Mouse (Mus musculus) small intestine, adult 2 months (tissue): Measurements from ENCODE around the gene Hspb7. TPM values are rescaled to one million over a fixed set of nuclear protein-coding genes. Genes with fewer than 3 reads are reported as not detected.
A peak's percentile ranks its signal among the peaks of the same experiment; 100 is the strongest.

Experiments
- H3K27ac ChIP-seq: fragments of 200-500 bp; 2 replicates; pipeline ENCODE4 v1.5.1; 2012; ENCODE audit warnings: low read depth, low read length, control low read depth, inconsistent platforms; ENCODE audit not compliant: insufficient read depth
- H3K27me3 ChIP-seq: fragments of 200-500 bp; 2 replicates; pipeline ENCODE4 v1.6.1; 2012; ENCODE audit warnings: mild to moderate bottlenecking, moderate library complexity, low read length, inconsistent platforms; ENCODE audit not compliant: control insufficient read depth, insufficient read depth
- H3K36me3 ChIP-seq: fragments of 200-500 bp; 2 replicates; pipeline ENCODE4 v1.6.1; 2012; ENCODE audit warnings: mild to moderate bottlenecking, low read length, control low read depth, inconsistent platforms; ENCODE audit not compliant: control insufficient read depth, insufficient read depth
- H3K4me1 ChIP-seq: fragments of 200-500 bp; 2 replicates; pipeline ENCODE4 v1.6.1; 2012; ENCODE audit warnings: low read length, inconsistent platforms, mixed read lengths; ENCODE audit not compliant: control insufficient read depth, insufficient read depth, insufficient read length
- H3K4me3 ChIP-seq: fragments of 200-500 bp; 2 replicates; pipeline ENCODE4 v1.5.1; 2012; ENCODE audit warnings: low read depth, mild to moderate bottlenecking, control low read depth, inconsistent platforms, low read length, moderate library complexity
- CTCF ChIP-seq: fragments of 200-500 bp; IDR thresholded peaks from 2 replicates; pipeline ENCODE4 v1.5.1; 2012; ENCODE audit warnings: low read depth, mild to moderate bottlenecking, control low read depth, inconsistent platforms, low read length, moderate library complexity, mixed read lengths; ENCODE audit not compliant: insufficient replicate concordance, insufficient read length; ENCODE audit errors: extremely low read depth
- POLR2A ChIP-seq: fragments of 200-500 bp; IDR thresholded peaks from 2 replicates; pipeline ENCODE4 v1.6.1; 2012; ENCODE audit warnings: low read depth, mild to moderate bottlenecking, control low read depth, inconsistent platforms, low read length, moderate library complexity
- WGBS: fragments of 180-500 bp; shearing (Covaris S2); methylation state at CpG from one replicate; pipeline ENCODE4 v1.1.7; 2018; 5-methylcytosine and 5-hydroxymethylcytosine counted together
- polyA plus RNA-seq: library from polyadenylated mRNA; depleted of rRNA; stranded (reverse); fragments of >200 nt; gene quantifications from 2 replicates; pipeline ENCODE4 v1.2.3, GENCODE M21; 2012; rRNA removed

Hspb7 gene
- polyA plus RNA-seq, 1 experiment, result 4.7 TPM

- no peak overlapping the region for H3K4me3 ChIP-seq
- H3K27me3 ChIP-seq, result no peaks in the 10 kb centered on the region
- 65% methylated on average over 15 of the region's 15 CpGs for WGBS
- TF ChIP-seq CTCF (peak; percentile 10; the same call in 1 of the 2 replicates), POLR2A (no peak)
- H3K4me1 ChIP-seq, result 0 out of 2 replicates have a peak, but pooled peaks cover 2% of the 10 kb centered on the region
- H3K27ac ChIP-seq, result no peak overlapping the region
- peaks cover 92% of the 10 kb centered on the region for H3K36me3 ChIP-seq
Observed at GRCm38 (mm10) chr4:141466844-141467580, 46.4 kb downstream of the Hspb7 start.

DNA sequence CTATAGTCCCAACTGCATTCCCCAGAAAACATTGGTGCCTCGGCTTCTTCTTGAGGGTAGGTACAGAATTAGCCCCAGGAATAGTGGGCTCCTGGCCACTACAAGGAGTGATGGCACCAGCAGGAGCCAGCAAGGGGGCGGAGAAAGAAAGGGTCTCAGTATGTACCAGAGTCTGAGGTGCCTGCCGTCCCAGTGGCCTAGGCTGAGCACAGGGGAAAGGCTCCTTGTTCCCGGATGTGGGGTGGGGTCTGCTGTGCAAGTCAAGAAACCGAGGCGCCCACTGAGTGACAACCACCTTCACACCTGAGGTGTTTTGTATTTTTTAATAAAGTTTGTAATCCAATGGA, 47.0 kb downstream of the Hspb7 start:
- TF ChIP-seq POLR2A (no peak), CTCF (no peak)
- peaks cover 92% of the 10 kb centered on the region for H3K36me3 ChIP-seq
- 83% methylated on average over 6 of the region's 6 CpGs for WGBS

GRCm38 (mm10) chr4:141468576-141468975, 48.0 kb downstream of the Hspb7 start:
- peaks cover 93% of the 10 kb centered on the region for H3K36me3 ChIP-seq
- 36% methylated on average over 10 of the region's 10 CpGs for WGBS
- no peaks in the 10 kb centered on the region for H3K27me3 ChIP-seq
- H3K4me1 ChIP-seq, result no peaks in the 10 kb centered on the region
- H3K4me3 ChIP-seq, result no peak overlapping the region
- TF ChIP-seq CTCF, result no peak
- no peak for TF ChIP-seq POLR2A
- no peak overlapping the region for H3K27ac ChIP-seq

More for the DNA sequence above, 47.0 kb downstream of the Hspb7 start:
- 0 out of 2 replicates have a peak, but pooled peaks cover 2% of the 10 kb centered on the region for H3K4me1 ChIP-seq
- no peaks in the 10 kb centered on the region for H3K27me3 ChIP-seq
- no peak overlapping the region for H3K4me3 ChIP-seq
- no peak overlapping the region for H3K27ac ChIP-seq

DNA sequence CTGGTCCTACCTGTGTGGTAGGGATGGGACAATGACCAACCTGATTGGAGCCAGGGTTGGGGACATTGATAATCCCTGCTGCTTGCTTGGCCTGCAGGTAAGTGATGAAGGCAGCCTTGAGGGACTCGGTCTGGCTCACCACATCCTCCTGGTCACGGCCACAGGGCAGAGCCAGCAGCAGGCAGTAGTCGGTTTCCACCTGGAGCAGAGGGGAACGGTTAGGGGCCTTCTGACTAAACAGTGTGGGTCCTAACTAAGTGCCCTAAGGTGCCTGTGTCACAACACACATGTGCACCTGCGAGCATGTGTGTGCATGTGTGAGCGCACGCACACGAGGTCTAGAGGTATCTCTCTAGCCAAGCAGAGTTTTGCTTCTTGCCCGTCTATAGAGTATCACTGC, 48.8 kb downstream of the Hspb7 start:
- TF ChIP-seq POLR2A, result no peak
- TF ChIP-seq CTCF, result no peak
- H3K27ac ChIP-seq, result no peak overlapping the region
- H3K27me3 ChIP-seq, result no peaks in the 10 kb centered on the region
- no peaks in the 10 kb centered on the region for H3K4me1 ChIP-seq
- WGBS, result 92% methylated on average over 9 of the region's 9 CpGs
- no peak overlapping the region for H3K4me3 ChIP-seq
- H3K36me3 ChIP-seq, result peaks cover 92% of the 10 kb centered on the region

GRCm38 (mm10) chr4:141471491-141471890, 50.9 kb downstream of the Hspb7 start:
- Histone ChIP-seq H3K27me3 (no peaks in the 10 kb centered on the region), H3K36me3 (peaks cover 92% of the 10 kb centered on the region), H3K4me3 (no peak overlapping the region), H3K27ac (no peak overlapping the region), H3K4me1 (no peaks in the 10 kb centered on the region)
- TF ChIP-seq CTCF (no peak), POLR2A (no peak)
- 97% methylated on average over 16 of the region's 16 CpGs for WGBS

- Histone ChIP-seq H3K36me3 (peaks cover 92% of the 10 kb centered on the region), H3K27me3 (no peaks in the 10 kb centered on the region), H3K4me3 (no peak overlapping the region), H3K27ac (no peak overlapping the region), H3K4me1 (no peaks in the 10 kb centered on the region)
- TF ChIP-seq CTCF, result no peak
- TF ChIP-seq POLR2A, result no peak
- 92% methylated on average over 32 of the region's 32 CpGs for WGBS
Observed at GRCm38 (mm10) chr4:141472641-141473321, 52.2 kb downstream of the Hspb7 start.

DNA sequence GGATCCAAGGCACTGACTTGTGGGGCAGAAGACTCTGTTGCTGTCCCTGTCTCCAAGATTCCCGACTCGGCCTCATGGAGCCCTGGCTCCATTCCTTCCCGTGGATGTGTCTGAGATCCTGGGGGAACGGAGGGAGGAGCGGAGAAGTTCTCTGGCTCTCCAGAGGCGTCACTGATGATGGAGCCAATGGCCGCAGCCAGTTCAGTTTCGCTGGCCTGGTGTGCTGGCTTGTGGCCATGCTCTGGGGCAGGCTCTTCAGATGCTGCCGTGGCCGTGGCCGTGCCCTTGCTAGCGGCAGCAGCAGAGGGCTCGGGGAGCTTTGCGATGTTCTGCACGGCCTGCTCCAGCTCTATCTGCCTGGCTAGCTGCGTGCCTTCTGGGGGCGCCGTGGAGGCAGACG, 53.9 kb downstream of the Hspb7 start:
- no peak overlapping the region for H3K4me3 ChIP-seq
- H3K4me1 ChIP-seq, result peaks cover 4% of the 10 kb centered on the region; the same call in 1 of the 2 replicates
- WGBS, result 89% methylated on average over 19 of the region's 19 CpGs
- H3K27me3 ChIP-seq, result no peaks in the 10 kb centered on the region
- no peak for TF ChIP-seq POLR2A
- TF ChIP-seq CTCF, result no peak
- H3K36me3 ChIP-seq, result peaks cover 92% of the 10 kb centered on the region
- no peak overlapping the region for H3K27ac ChIP-seq

Other genes with a start within 250 kb of the Hspb7 start
- gene Rsg1, start 206.8 kb upstream of the Hspb7 start, polyA plus RNA-seq, result 0.51 and 0.81 TPM in 2 replicates
- gene Arhgef19, start 181.3 kb upstream of the Hspb7 start, polyA plus RNA-seq, result 29.3 and 48.8 TPM in 2 replicates
- gene Epha2, start 119.5 kb upstream of the Hspb7 start, polyA plus RNA-seq, result 28.3 and 86.3 TPM in 2 replicates
- gene Fam131c, start 52.6 kb upstream of the Hspb7 start, polyA plus RNA-seq, result 0.77 and 1.8 TPM in 2 replicates
- 0.04 TPM in 1 of 2 replicates, not detected in the other for gene Clcnka, start 22.1 kb upstream of the Hspb7 start, polyA plus RNA-seq
- not detected in 2 replicates for gene Clcnkb, start 4.8 kb upstream of the Hspb7 start, polyA plus RNA-seq
- not detected in 2 replicates for gene Srarp, start 15.3 kb downstream of the Hspb7 start, polyA plus RNA-seq
- gene Zbtb17, start 23.9 kb downstream of the Hspb7 start, polyA plus RNA-seq, result 26.3 and 47.0 TPM in 2 replicates
- gene Spen, start 117.8 kb downstream of the Hspb7 start, polyA plus RNA-seq, result 30.8 and 56.0 TPM in 2 replicates
- 55.3 and 108 TPM in 2 replicates for gene Fblim1, start 185.3 kb downstream of the Hspb7 start, polyA plus RNA-seq
- 46.5 and 61.9 TPM in 2 replicates for gene Tmem82, start 197.9 kb downstream of the Hspb7 start, polyA plus RNA-seq
- gene Slc25a34, start 203.0 kb downstream of the Hspb7 start, polyA plus RNA-seq, result 11.2 and 25.3 TPM in 2 replicates
- 9.7 and 17.0 TPM in 2 replicates for gene Plekhm2, start 244.1 kb downstream of the Hspb7 start, polyA plus RNA-seq